Mouse (Mus musculus) lung, adult 2 months (tissue): ENCODE measurements at regions not wholly inside any gene's neighbourhood (a gene's known extent, or its start where the extent isn't known, plus 50 kb on each side); places are given as distances from the start of the nearest gene placed in this dataset.

Experiments
- DNase-seq: peaks from one replicate; pipeline ENCODE4 v3.0.0; 2022
- H3K4me1 ChIP-seq: fragments of 200-500 bp; 2 replicates; pipeline ENCODE4 v1.6.1; 2011; ENCODE audit warnings: low read length; ENCODE audit not compliant: control insufficient read depth, insufficient read depth
- H3K4me3 ChIP-seq: fragments of 200-500 bp; replicated peaks from 2 replicates; pipeline ENCODE3; 2011; ENCODE audit warnings: low read depth, mild to moderate bottlenecking, control low read depth, low read length; ENCODE audit errors: extremely low read depth
- CTCF ChIP-seq: fragments of 200-500 bp; IDR thresholded peaks from 2 replicates; pipeline ENCODE4 v1.5.1; 2011; ENCODE audit warnings: mild to moderate bottlenecking, low read length, control low read depth; ENCODE audit not compliant: insufficient read depth
- POLR2A ChIP-seq: fragments of 200-500 bp; IDR thresholded peaks from 2 replicates; pipeline ENCODE4 v1.6.1; 2011; ENCODE audit warnings: low read depth, mild to moderate bottlenecking, control low read depth, low read length, borderline replicate concordance; ENCODE audit errors: extremely low read depth
- WGBS: fragments of 180-500 bp; shearing (Covaris S2); methylation state at CpG from one replicate; pipeline ENCODE4 v1.1.7; 2018; 5-methylcytosine and 5-hydroxymethylcytosine counted together

DNA sequence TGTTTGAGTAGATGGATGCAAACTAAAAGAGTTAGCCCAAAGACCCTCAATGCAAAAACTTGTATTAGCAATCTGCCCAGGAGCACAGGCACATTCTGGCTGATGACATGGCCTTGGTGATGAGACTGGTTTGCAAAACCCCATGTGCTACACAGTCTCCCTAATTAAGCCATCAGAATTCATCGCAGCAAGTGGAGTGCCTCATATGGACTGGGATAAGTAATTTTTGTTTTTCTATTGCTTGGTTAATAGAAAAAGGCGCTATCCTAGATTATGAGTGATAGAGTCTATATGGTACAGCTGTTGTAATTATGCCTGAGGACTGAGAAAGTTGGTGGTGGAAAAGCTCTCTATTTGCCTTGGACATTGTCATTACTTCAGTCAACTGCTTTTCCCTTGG is 155.2 kb upstream of the Robo1 start:
- Histone ChIP-seq H3K4me1 (no peaks in the 10 kb centered on the region), H3K4me3 (no peak overlapping the region)
- no peak for DNase-seq
- 91% methylated on average over 2 of the region's 2 CpGs for WGBS
- TF ChIP-seq POLR2A (no peak), CTCF (no peak)

GRCm38 (mm10) chr16:72157913-72158312 is 150.2 kb upstream of the Robo1 start:
- no peak for DNase-seq
- Histone ChIP-seq H3K4me3 (no peak overlapping the region), H3K4me1 (no peaks in the 10 kb centered on the region)
- TF ChIP-seq CTCF (no peak), POLR2A (no peak)
- 88% methylated on average over 14 of the region's 14 CpGs for WGBS

DNA sequence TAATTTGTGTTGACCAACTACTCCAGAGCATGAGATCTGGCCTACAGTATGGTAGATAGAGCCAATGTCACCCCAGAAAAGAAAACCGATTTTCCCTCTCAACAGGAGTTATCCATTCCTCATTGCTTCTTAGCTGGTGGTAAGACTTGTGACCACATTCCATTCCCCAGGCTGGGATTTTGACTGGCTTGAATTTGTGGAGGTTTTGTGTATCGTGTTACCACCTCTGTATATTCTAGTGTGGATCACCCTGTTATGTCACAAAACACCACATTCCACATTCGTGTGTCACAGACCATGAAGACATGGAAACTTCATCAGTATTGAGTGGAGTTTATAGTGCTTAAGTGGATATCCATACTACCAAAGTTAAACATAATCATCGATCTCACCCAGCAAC is 148.7 kb upstream of the Robo1 start:
- DNase-seq, result no peak
- Histone ChIP-seq H3K4me1 (no peaks in the 10 kb centered on the region), H3K4me3 (no peak overlapping the region)
- TF ChIP-seq CTCF (no peak), POLR2A (no peak)
- 78% methylated on average over 4 of the region's 4 CpGs for WGBS

GRCm38 (mm10) chr16:72175727-72176126 is 132.4 kb upstream of the Robo1 start:
- H3K4me1 ChIP-seq, result no peaks in the 10 kb centered on the region
- no peak for DNase-seq
- WGBS, result 58% methylated on average over 5 of the region's 5 CpGs
- TF ChIP-seq CTCF, result no peak
- no peak for TF ChIP-seq POLR2A
- no peak overlapping the region for H3K4me3 ChIP-seq

- no peak for DNase-seq
- no peak for TF ChIP-seq POLR2A
- TF ChIP-seq CTCF, result no peak
- WGBS, result 16% methylated on average over 1 of the region's 1 CpGs
- no peak overlapping the region for H3K4me3 ChIP-seq
- no peaks in the 10 kb centered on the region for H3K4me1 ChIP-seq
These were observed 113.8 kb upstream of the Robo1 start for GRCm38 (mm10) chr16:72194320-72194719.

DNA sequence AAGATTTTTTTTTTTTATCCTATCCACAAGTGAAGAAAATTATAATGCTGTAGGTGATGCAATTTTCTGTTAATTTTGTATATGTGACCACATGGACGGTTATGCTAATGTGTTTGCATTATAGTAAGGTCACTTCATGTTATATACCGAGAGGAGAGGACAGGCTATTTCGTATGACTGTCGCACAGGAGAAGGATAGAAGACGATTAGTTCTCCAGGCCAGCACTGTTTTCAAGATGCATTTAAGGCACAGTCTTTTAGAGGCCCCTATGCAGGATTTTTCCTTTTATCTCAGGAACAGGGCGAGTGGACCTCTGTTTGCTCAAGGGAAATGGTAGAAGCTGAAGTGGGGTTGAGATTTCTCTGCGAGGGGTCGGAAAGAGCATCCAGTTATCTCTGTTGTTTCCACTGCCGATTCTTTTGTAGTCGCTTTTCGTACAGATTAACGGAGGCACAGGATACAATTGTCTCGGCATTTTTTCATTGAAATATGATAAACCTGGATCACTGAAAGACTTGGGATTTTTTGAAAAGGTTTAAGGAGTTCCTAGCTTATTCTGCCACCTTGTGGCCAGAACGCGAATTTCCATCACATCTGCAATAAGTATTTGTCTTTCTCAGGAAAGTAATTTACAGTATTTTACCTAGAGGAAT is 92.6 kb upstream of the Robo1 start:
- WGBS, result 28% methylated on average over 15 of the region's 15 CpGs
- peak; percentile 19 for DNase-seq
- TF ChIP-seq CTCF (no peak), POLR2A (no peak)
- Histone ChIP-seq H3K4me1 (no peaks in the 10 kb centered on the region), H3K4me3 (no peak overlapping the region)

DNA sequence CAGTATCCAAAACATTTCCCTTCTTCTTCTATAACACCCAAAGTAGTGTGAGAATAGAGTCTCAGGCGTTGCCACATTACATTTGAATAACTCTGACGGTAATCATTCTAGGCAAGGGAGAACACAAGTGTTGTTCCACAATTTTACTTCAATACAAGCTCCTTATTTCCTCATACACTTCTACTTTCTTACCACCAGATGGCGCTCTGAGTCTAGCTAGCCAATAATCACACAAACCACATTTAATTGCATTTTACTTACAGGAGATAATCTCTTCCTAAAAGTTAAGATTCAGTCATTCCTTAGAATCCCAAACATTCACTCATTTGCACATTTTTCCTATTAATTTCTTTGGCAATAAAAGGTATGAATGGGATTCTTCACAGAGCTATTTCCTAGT is 90.1 kb upstream of the Robo1 start:
- no peak for TF ChIP-seq CTCF
- 2% methylated on average over 3 of the region's 3 CpGs for WGBS
- Histone ChIP-seq H3K4me1 (no peaks in the 10 kb centered on the region), H3K4me3 (no peak overlapping the region)
- DNase-seq, result no peak

DNA sequence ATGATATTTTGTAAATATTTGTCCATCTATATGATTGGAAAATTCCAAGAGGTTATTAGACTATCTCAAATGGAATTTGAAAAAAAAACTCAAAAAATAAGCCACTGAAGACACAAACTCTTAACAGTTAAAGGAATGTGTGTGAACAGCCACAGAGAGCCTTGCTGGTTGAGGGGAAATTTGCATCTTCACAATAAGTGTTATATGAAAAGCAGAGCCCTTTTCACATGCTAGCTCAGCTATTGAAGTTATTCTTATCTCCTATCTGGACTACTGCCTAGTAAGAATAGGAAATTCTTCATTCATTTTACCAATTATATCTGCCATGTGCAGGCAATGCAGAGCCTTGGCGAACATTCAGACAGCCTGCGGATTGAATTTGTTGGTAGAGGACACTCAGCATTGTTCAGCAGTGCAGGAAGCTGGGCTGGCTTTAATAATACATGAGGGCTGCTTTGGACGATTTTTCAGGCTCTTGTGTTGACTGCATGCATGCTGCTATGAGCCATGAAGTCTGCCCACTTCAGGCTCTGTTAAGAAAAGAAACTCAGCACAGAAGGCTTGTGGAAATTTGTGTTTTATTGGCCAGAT is 86.1 kb upstream of the Robo1 start:
- Histone ChIP-seq H3K4me3 (no peak overlapping the region), H3K4me1 (no peaks in the 10 kb centered on the region)
- TF ChIP-seq POLR2A, result no peak
- TF ChIP-seq CTCF, result no peak
- WGBS, result 18% methylated on average over 3 of the region's 3 CpGs
- no peak for DNase-seq

GRCm38 (mm10) chr16:72223860-72224259 is 84.2 kb upstream of the Robo1 start:
- no peaks in the 10 kb centered on the region for H3K4me1 ChIP-seq
- no peak overlapping the region for H3K4me3 ChIP-seq
- WGBS, result 79% methylated on average over 3 of the region's 3 CpGs
- TF ChIP-seq CTCF (no peak), POLR2A (no peak)
- DNase-seq, result no peak

DNA sequence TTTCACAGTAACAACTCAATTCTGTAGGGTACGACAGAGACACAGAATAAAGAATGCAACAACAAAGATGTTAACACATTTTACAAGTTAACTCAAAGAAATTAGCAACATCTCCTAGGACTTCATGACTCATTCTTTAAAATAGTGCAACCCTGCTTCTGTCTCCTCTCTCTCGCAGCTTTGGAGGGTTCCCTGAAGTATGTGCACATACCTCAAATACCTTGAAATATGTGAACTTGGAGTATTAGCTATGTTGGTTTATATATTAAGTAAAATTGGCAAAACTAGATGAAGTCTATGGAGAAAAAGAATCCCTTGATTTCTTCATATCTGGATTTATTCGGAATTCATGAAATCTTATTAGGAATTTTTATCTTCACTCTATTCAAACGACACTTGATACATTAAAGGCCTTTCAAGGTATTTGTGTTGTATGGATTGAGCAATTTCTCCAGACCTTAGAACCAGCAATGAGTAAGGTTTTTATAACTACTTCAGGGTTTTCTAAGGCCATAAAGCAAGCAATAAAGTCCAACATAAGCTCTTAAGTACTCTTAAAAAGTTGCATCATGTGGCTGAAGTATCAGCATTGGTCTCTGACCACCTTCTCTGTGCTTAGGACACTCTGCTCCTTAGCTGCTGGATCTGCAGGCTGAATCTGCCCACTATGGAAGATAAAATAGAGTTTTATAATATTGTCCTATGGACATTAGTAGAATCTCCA is 82.8 kb upstream of the Robo1 start:
- no peak for DNase-seq
- 66% methylated on average over 4 of the region's 4 CpGs for WGBS
- Histone ChIP-seq H3K4me3 (no peak overlapping the region), H3K4me1 (no peaks in the 10 kb centered on the region)
- TF ChIP-seq CTCF (no peak), POLR2A (no peak)

DNA sequence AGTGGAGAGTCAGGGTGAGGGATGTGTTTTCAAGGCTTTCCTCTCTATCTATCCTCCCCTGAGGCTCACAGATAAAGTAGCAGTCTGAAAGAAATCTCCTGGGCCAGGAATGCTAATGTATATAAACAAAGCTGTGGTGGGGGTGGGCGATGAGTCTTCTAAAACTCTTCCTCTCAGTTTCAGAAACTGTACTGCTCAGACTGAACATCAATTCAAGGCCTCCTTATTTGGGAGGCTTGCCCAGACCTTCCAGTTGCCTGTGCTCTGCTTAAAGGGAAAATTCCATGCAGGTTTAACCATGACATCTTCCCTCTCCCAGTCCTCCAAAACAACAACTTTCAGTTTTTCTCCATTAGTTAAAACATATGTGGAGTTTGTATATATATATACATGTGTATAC is 73.7 kb upstream of the Robo1 start:
- Histone ChIP-seq H3K4me3 (no peak overlapping the region), H3K4me1 (no peaks in the 10 kb centered on the region)
- WGBS, result 30% methylated on average over 1 of the region's 1 CpGs
- DNase-seq, result no peak
- TF ChIP-seq CTCF (no peak), POLR2A (no peak)
